Mouse (Mus musculus) mesoderm, embryonic 11.5 days (tissue): ENCODE measurements at regions not wholly inside any gene's neighbourhood (a gene's known extent, or its start where the extent isn't known, plus 50 kb on each side); places are given as distances from the start of the nearest gene placed in this dataset.

Experiments
- DNase-seq: peaks from one replicate; pipeline ENCODE4 v3.0.0-alpha.2; 2012; ENCODE audit warnings: low read depth, low spot score

DNA sequence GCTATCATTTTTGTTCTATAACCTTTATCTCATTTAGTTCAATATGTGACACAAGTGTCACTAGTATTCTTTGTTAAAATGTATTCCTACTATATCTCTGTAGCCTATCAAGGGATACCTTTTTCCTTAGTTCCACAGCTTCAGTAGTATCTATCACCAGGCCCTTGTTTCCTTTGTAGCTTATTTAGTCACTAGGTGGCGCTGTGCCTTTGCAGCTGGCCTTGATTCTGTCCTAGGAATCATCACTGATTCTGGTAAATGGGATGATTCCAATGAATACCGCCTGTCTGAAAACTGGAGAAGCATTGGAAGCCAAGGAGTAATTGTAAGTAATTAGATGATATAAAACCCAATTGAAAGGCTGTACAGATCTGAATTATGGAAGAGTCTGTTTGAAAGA, 139.3 kb downstream of the Dcaf12l2 start:
- DNase-seq = peak; percentile 6
